Comparison of ENCODE assay signal across 17 mouse cellular contexts in genomic region chr13:13862941-13863340, GRCm38 (mm10).
DNase-seq lines count a peak whose midpoint lies in the region; ATAC-seq and TF ChIP-seq lines count a peak whose summit lies in the region.
"Had no signal": no experiment of that assay in that cellular context is flagged by ENCODE, and none has a peak within 500 bp of the region (broad histone marks: within the 10 kb centered on the region; RNA-seq: fewer than 3 reads in every experiment).

No protein-coding gene starts in this region.

- H3K79me2 ChIP-seq in liver, adult 2 months (ENCODE audit: control insufficient read depth, insufficient read depth, low read length) = no peaks in the 10 kb centered on the region

- H3K36me3 ChIP-seq in hindbrain, embryonic 14.5 days (replicated peaks; ENCODE audit: control insufficient read depth, insufficient read depth) = no peaks in the 10 kb centered on the region
- H3K36me3 ChIP-seq in hindbrain, embryonic 10.5 days = no peaks in the 10 kb centered on the region
- H3K36me3 ChIP-seq in liver, adult 2 months (ENCODE audit: control insufficient read depth, insufficient read depth, low read length) = no peaks in the 10 kb centered on the region
- no peaks in the 10 kb centered on the region for H3K36me3 ChIP-seq in stomach, embryonic 16.5 days (ENCODE audit: control insufficient read depth, insufficient read depth, low read length)

- no peak overlapping the region for H3K9ac ChIP-seq in hindbrain, embryonic 14.5 days
- no peak overlapping the region for H3K9ac ChIP-seq in liver, adult 2 months (ENCODE audit: low read depth, low read length)
- H3K9ac ChIP-seq in stomach, embryonic 16.5 days (ENCODE audit: low read length) = no peak overlapping the region
- H3K9ac ChIP-seq: forebrain, postnatal 0 days had no signal

- no peaks in the 10 kb centered on the region for H3K27me3 ChIP-seq in hindbrain, embryonic 14.5 days (ENCODE audit: control insufficient read depth, insufficient read depth, low read length)
- H3K27me3 ChIP-seq in hindbrain, embryonic 10.5 days (ENCODE audit: insufficient read depth, poor library complexity, severe bottlenecking) = no peaks in the 10 kb centered on the region
- H3K27me3 ChIP-seq in liver, adult 2 months (ENCODE audit: control insufficient read depth, insufficient read depth, low read length) = no peaks in the 10 kb centered on the region
- no peaks in the 10 kb centered on the region for H3K27me3 ChIP-seq in stomach, embryonic 16.5 days (ENCODE audit: control insufficient read depth, insufficient read depth, low read length)
- H3K27me3 ChIP-seq: CH12.LX had no signal

- no peak for TF ChIP-seq CTCF in liver, adult 2 months (IDR thresholded peaks at IDR 0.05; ENCODE audit: low read depth, low read length)

- DNase-seq in hindbrain, embryonic 14.5 days (ENCODE audit: low spot score) = peak; percentile 9
- DNase-seq in hindbrain, embryonic 10.5 days (ENCODE audit: low spot score) = no peak
- DNase-seq in kidney, adult 9 months = peak; percentile 66
- peak; percentile 62 for DNase-seq in liver, adult 2 months (ENCODE audit: extremely low read depth, low read depth, low spot score)
- no peak for DNase-seq in thymus, postnatal 36 days
- no peak for DNase-seq in heart, postnatal 25 days (ENCODE audit: low spot score)
- DNase-seq in Muller cell, postnatal 12 days (ENCODE audit: inconsistent ontology term) = no peak
- DNase-seq: adrenal gland, postnatal 36 days; cerebellum, adult 9-11 months; forebrain, postnatal 0 days; gastrocnemius, postnatal 10 days; heart, postnatal 36 days; lung, adult 18-20 months; midbrain, embryonic 14.5 days; thymus, adult 18-20 months had no signal

- 53% methylated on average over 6 of the region's 6 CpGs for WGBS in hindbrain, embryonic 14.5 days
- 46% methylated on average over 6 of the region's 6 CpGs for WGBS in hindbrain, embryonic 10.5 days
- WGBS in liver, adult 2 months = 26% methylated on average over 6 of the region's 6 CpGs
- 42% methylated on average over 6 of the region's 6 CpGs for WGBS in stomach, embryonic 16.5 days

- H3K27ac ChIP-seq in hindbrain, embryonic 14.5 days = no peak overlapping the region
- H3K27ac ChIP-seq in hindbrain, embryonic 10.5 days = no peak overlapping the region
- no peak overlapping the region for H3K27ac ChIP-seq in liver, adult 2 months (replicated peaks; ENCODE audit: insufficient read depth, low read depth, low read length)
- no peak overlapping the region for H3K27ac ChIP-seq in stomach, embryonic 16.5 days (ENCODE audit: low read length)

- intact Hi-C loops in heart, postnatal 25 days (cut with DNase I) = no loop called here

- TF ChIP-seq POLR2A in liver, adult 2 months (IDR thresholded peaks at IDR 0.05; ENCODE audit: extremely low read depth, insufficient read depth, low read length) = no peak

- no peak overlapping the region for H3K4me3 ChIP-seq in hindbrain, embryonic 14.5 days (replicated peaks; ENCODE audit: low read length)
- no peak overlapping the region for H3K4me3 ChIP-seq in hindbrain, embryonic 10.5 days
- H3K4me3 ChIP-seq in liver, adult 2 months (ENCODE audit: insufficient read depth, low read depth, low read length) = peak overlapping the region; percentile 30
- H3K4me3 ChIP-seq in stomach, embryonic 16.5 days (replicated peaks; ENCODE audit: low read length) = no peak overlapping the region

- no peak overlapping the region for H3K4me2 ChIP-seq in hindbrain, embryonic 14.5 days (replicated peaks)
- H3K4me2 ChIP-seq in stomach, embryonic 16.5 days (ENCODE audit: low read depth, low read length) = no peak overlapping the region

- H3K4me1 ChIP-seq in hindbrain, embryonic 14.5 days (replicated peaks; ENCODE audit: control insufficient read depth, insufficient read depth, low read length) = no peaks in the 10 kb centered on the region
- H3K4me1 ChIP-seq in hindbrain, embryonic 10.5 days (replicated peaks) = peaks cover 9% of the 10 kb centered on the region
- no peaks in the 10 kb centered on the region for H3K4me1 ChIP-seq in liver, adult 2 months (ENCODE audit: control insufficient read depth, insufficient read depth, low read length)
- H3K4me1 ChIP-seq in stomach, embryonic 16.5 days (ENCODE audit: control insufficient read depth, insufficient read depth, low read length) = no peaks in the 10 kb centered on the region

- H3K9me3 ChIP-seq in hindbrain, embryonic 14.5 days (ENCODE audit: control insufficient read depth, low read length) = no peaks in the 10 kb centered on the region
- 0 out of 2 replicates have a peak, but pooled peaks cover 2% of the 10 kb centered on the region for H3K9me3 ChIP-seq in hindbrain, embryonic 10.5 days
- no peaks in the 10 kb centered on the region for H3K9me3 ChIP-seq in stomach, embryonic 16.5 days (replicated peaks; ENCODE audit: control insufficient read depth, low read length)

- no peak for ATAC-seq in hindbrain, embryonic 14.5 days (ENCODE audit: low FRiP score)
- ATAC-seq in stomach, embryonic 16.5 days (ENCODE audit: insufficient read depth, low FRiP score) = peak; percentile 64; the same call in 1 of the 2 replicates
- ATAC-seq: forebrain, postnatal 0 days had no signal

Comparison
In these comparisons a context has a peak if more than half of its experiments do, and no peak if none do; other contexts are left out.
1. DNase-seq: peak in hindbrain, embryonic 14.5 days (single experiment), kidney, adult 9 months (single experiment) and liver, adult 2 months (single experiment); none in hindbrain, embryonic 10.5 days (single experiment), thymus, postnatal 36 days (0 of 2), heart, postnatal 25 days (single experiment) and Muller cell, postnatal 12 days (single experiment).